Mouse (Mus musculus): ENCODE data around the gene Gm19684. TPM values are rescaled to one million over a fixed set of nuclear protein-coding genes. Genes with fewer than 3 reads are reported as not detected.
"Not testable (repeated sequence)": the region's sequence is repeated elsewhere in the genome, so short reads cannot be mapped to it uniquely, and the experiment has no call there.

Gene Gm19684
- polyA plus RNA-seq, 1 experiment, result not detected

- TF ChIP-seq TAL1 (IDR thresholded peaks at IDR 0.05; ENCODE audit: low read length), result no peak
- TF ChIP-seq GATA1 (IDR thresholded peaks at IDR 0.05; ENCODE audit: low read length), result no peak
- no peak overlapping the region for H3K4me3 ChIP-seq (replicated peaks)
- H3K36me3 ChIP-seq (ENCODE audit: control insufficient read depth), result no peaks in the 10 kb centered on the region
- H3K27me3 ChIP-seq (ENCODE audit: control insufficient read depth), result peaks cover 32% of the 10 kb centered on the region
- no peaks in the 10 kb centered on the region for H3K4me1 ChIP-seq (ENCODE audit: control insufficient read depth)
- H3K9me3 ChIP-seq (ENCODE audit: control insufficient read depth, low read length), result no peaks in the 10 kb centered on the region
Observed at GRCm38 (mm10) chr17:36167306-36168038, 46.0 kb downstream of the Gm19684 start.

GRCm38 (mm10) chr17:36168039-36168652 lies 46.7 kb downstream of the Gm19684 start, which contains the start of gene Gm8909:
Gm8909 (minus strand) TSS chr17:36168537.
- H3K36me3 ChIP-seq (ENCODE audit: control insufficient read depth), result no peaks in the 10 kb centered on the region
- TF ChIP-seq TAL1 (IDR thresholded peaks at IDR 0.05; ENCODE audit: low read length), result no peak
- TF ChIP-seq GATA1 (IDR thresholded peaks at IDR 0.05; ENCODE audit: low read length), result no peak
- no peak within 1 kb of the TSS for H3K4me3 ChIP-seq (replicated peaks)

GRCm38 (mm10) chr17:36169094-36169493 lies 47.6 kb downstream of the Gm19684 start:
- not testable (repeated sequence) for H3K4me1 ChIP-seq (ENCODE audit: control insufficient read depth); H3K4me3 ChIP-seq (replicated peaks); H3K9me3 ChIP-seq (ENCODE audit: control insufficient read depth, low read length); H3K36me3 ChIP-seq (ENCODE audit: control insufficient read depth)
- H3K27me3 ChIP-seq (ENCODE audit: control insufficient read depth), result peaks cover 31% of the 10 kb centered on the region

More at GRCm38 (mm10) chr17:36168039-36168652, 46.7 kb downstream of the Gm19684 start, which contains the start of gene Gm8909:
- no peaks in the 10 kb centered on the region for H3K9me3 ChIP-seq (ENCODE audit: control insufficient read depth, low read length)
- peaks cover 31% of the 10 kb centered on the region for H3K27me3 ChIP-seq (ENCODE audit: control insufficient read depth)
- H3K4me1 ChIP-seq (ENCODE audit: control insufficient read depth), result no peaks in the 10 kb centered on the region

- H3K4me1 ChIP-seq (ENCODE audit: control insufficient read depth), result no peaks in the 10 kb centered on the region
- H3K27me3 ChIP-seq (ENCODE audit: control insufficient read depth), result peaks cover 31% of the 10 kb centered on the region
- TF ChIP-seq TAL1 (IDR thresholded peaks at IDR 0.05; ENCODE audit: low read length) (no peak), GATA1 (IDR thresholded peaks at IDR 0.05; ENCODE audit: low read length) (no peak)
- no peaks in the 10 kb centered on the region for H3K9me3 ChIP-seq (ENCODE audit: control insufficient read depth, low read length)
- no peaks in the 10 kb centered on the region for H3K36me3 ChIP-seq (ENCODE audit: control insufficient read depth)
- H3K4me3 ChIP-seq (replicated peaks), result no peak overlapping the region
Observed at GRCm38 (mm10) chr17:36169753-36170152, 48.3 kb downstream of the Gm19684 start.

GRCm38 (mm10) chr17:36170287-36170814 lies 48.9 kb downstream of the Gm19684 start:
- Histone ChIP-seq H3K4me3 (replicated peaks) (no peak overlapping the region), H3K9me3 (ENCODE audit: control insufficient read depth, low read length) (no peaks in the 10 kb centered on the region), H3K27me3 (ENCODE audit: control insufficient read depth) (peaks cover 31% of the 10 kb centered on the region), H3K4me1 (ENCODE audit: control insufficient read depth) (no peaks in the 10 kb centered on the region), H3K36me3 (ENCODE audit: control insufficient read depth) (no peaks in the 10 kb centered on the region)
- TF ChIP-seq TAL1 (IDR thresholded peaks at IDR 0.05; ENCODE audit: low read length) (no peak), GATA1 (IDR thresholded peaks at IDR 0.05; ENCODE audit: low read length) (no peak)

- H3K4me3 ChIP-seq (replicated peaks); H3K9me3 ChIP-seq (ENCODE audit: control insufficient read depth, low read length); H3K4me1 ChIP-seq (ENCODE audit: control insufficient read depth); H3K27me3 ChIP-seq (ENCODE audit: control insufficient read depth); H3K36me3 ChIP-seq (ENCODE audit: control insufficient read depth): not testable (repeated sequence)
Observed at GRCm38 (mm10) chr17:36176132-36176531, 54.7 kb downstream of the Gm19684 start.

GRCm38 (mm10) chr17:36178938-36179337 lies 57.5 kb downstream of the Gm19684 start:
- not testable (repeated sequence) for H3K4me3 ChIP-seq (replicated peaks); H3K4me1 ChIP-seq (ENCODE audit: control insufficient read depth); H3K36me3 ChIP-seq (ENCODE audit: control insufficient read depth); H3K9me3 ChIP-seq (ENCODE audit: control insufficient read depth, low read length)
- peaks cover 16% of the 10 kb centered on the region for H3K27me3 ChIP-seq (ENCODE audit: control insufficient read depth)

Other genes starting within 250 kb of the Gm19684 start
- 5.0 and 5.2 TPM in 2 replicates for gene Dhx16, start 241.9 kb upstream of the Gm19684 start, polyA plus RNA-seq (2012)
- gene 2310061I04Rik, start 224.2 kb upstream of the Gm19684 start, polyA plus RNA-seq (2012), result 6.9 and 7.1 TPM in 2 replicates
- gene Atat1, start 211.6 kb upstream of the Gm19684 start, polyA plus RNA-seq (2012), result 1.1 and 1.6 TPM in 2 replicates
- gene Mrps18b, start 205.3 kb upstream of the Gm19684 start, polyA plus RNA-seq (2012), result 0.45 and 0.85 TPM in 2 replicates
- gene Ppp1r10, start 205.2 kb upstream of the Gm19684 start, polyA plus RNA-seq (2012), result 5.4 and 6.3 TPM in 2 replicates
- gene Abcf1, start 151.9 kb upstream of the Gm19684 start, polyA plus RNA-seq (2012), result 14.0 and 24.6 TPM in 2 replicates
- gene Gnl1, start 141.8 kb upstream of the Gm19684 start, polyA plus RNA-seq (2012), result 1.5 and 1.9 TPM in 2 replicates
- gene Prr3, start 141.4 kb upstream of the Gm19684 start, polyA plus RNA-seq (2012), result 0.18 and 0.30 TPM in 2 replicates
- 0.91 and 0.98 TPM in 2 replicates for gene H2-T24, start 101.1 kb upstream of the Gm19684 start, polyA plus RNA-seq (2012)
- 3.7 and 5.0 TPM in 2 replicates for gene H2-T23, start 88.8 kb upstream of the Gm19684 start, polyA plus RNA-seq (2012)
- gene H2-T22, start 78.9 kb upstream of the Gm19684 start, polyA plus RNA-seq (2012), result 0.12 and 0.14 TPM in 2 replicates
- gene Gm6034, start 78.7 kb upstream of the Gm19684 start, polyA plus RNA-seq (2012), result not detected in 2 replicates
- gene Gm11127, start 63.3 kb upstream of the Gm19684 start, polyA plus RNA-seq (2012), result 0.07 TPM in 1 of 2 replicates, not detected in the other
- 0.08 TPM in 1 of 2 replicates, not detected in the other for gene Gm7030, start 7.7 kb downstream of the Gm19684 start, polyA plus RNA-seq (2012)
- gene Gm8909, start 46.9 kb downstream of the Gm19684 start, polyA plus RNA-seq (2012), result not detected in 2 replicates
- not detected in 2 replicates for gene H2-T3, start 68.6 kb downstream of the Gm19684 start, polyA plus RNA-seq (2012)
- 13.4 and 19.7 TPM in 2 replicates for gene Rpp21, start 136.4 kb downstream of the Gm19684 start, polyA plus RNA-seq (2012)
- gene Trim39, start 150.6 kb downstream of the Gm19684 start, polyA plus RNA-seq (2012), result 0.67 and 0.87 TPM in 2 replicates
- not detected in 2 replicates for gene H2-M10.2, start 164.8 kb downstream of the Gm19684 start, polyA plus RNA-seq (2012)
- not detected in 2 replicates for gene H2-M10.1, start 204.5 kb downstream of the Gm19684 start, polyA plus RNA-seq (2012)
- gene H2-M10.3, start 246.7 kb downstream of the Gm19684 start, polyA plus RNA-seq (2012), result not detected in 2 replicates

Data from erythroblast, embryonic 14.5 days (primary cell).